Mouse (Mus musculus) thymus, postnatal 10 days (tissue): ENCODE results near the gene H2-Eb2.

ENCODE experiments used
- DNase-seq, 2 experiments: peaks; one replicate each; pipeline ENCODE4 v3.0.0; 2021; ENCODE audit warnings: low spot score in 2 of 2

Gene H2-Eb2

DNA sequence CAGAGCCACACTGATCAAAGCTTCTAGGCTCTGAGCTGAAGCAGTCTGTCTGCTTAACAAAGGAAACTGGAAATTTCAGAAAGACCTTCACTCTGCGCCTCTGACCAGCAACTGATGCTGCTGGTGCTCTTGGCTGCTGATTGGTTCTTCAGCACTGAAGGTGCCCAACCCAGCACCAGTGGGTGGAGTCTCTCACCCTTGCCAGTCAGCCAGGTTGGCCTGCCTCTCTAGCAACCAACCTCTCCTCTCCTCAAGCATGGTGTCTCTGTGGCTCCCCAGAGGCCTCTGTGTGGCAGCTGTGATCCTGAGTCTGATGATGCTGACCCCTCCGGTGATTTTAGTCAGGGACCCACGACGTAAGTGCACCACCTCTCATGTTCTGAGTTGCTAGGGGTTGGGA is at the start of gene H2-Eb2:
Gene H2-Eb2 (plus strand): TSS at position 230 of the 400 bp plus-strand sequence.
- peak in 1 of 2 experiments; percentile 25 for DNase-seq

DNA sequence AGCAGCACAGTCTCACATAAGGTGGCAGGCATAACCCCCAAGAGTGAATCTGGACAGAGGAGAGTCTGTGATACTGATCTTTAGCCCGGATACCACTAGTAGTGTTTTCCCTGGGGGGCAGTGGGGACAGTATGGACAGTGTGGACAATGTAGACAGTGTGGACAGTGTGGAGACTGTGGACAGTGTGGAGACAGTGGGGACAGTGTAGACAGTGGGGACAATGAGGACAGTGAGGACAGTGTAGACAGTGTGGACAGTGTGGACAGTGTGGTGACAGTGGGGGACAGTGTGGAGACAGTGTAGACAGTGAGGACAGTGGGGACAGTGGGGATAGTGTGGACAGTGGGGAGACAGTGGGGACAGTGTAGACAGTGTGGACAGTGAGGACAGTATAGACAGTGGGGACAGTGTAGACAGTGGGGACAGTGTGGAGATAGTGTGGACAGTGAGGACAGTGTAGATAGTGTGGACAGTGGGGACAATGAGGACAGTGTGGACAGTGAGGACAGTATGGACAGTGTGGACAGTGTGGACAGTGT is 44.9 kb upstream of the H2-Eb2 start:
- DNase-seq: no peak

DNA sequence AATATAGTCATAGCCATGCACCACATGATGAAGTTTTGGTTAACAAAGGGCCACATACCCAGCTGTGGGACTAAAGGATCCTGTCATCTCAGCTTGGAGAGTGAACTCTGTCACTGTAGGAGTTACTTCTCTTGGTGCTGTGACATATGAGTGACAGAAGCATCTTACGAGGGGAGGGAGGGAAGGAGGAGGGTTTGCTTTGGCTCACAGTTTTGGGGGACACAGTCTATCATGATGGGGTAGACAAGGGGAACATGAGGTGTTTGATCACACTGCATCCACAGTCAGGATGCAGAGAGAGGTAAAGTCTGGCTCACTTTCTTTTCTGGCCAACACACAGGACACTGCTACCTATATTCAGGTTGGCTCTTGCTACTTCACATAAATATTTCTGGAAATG is 43.6 kb upstream of the H2-Eb2 start:
- DNase-seq: no peak

DNA sequence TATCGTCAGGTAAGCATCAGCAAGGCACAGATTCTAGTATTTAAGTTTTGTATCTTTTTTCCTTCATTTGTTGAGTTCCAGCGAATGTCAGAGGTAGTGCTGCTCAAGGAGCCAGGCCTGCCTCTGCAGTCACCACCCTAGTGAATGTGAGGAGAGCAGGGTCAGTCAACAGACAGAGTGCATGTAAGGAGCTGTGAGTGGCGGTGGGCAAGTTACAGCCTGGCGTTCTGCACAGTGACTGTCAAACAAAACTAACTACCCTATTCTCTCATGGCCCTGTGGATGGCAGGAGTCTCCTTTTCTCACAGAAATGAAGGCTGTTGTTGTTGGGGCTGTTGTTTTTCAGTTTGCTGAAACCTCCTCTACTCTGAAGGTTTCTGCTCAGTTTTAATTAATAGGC is 40.1 kb upstream of the H2-Eb2 start:
- DNase-seq: no peak

DNA sequence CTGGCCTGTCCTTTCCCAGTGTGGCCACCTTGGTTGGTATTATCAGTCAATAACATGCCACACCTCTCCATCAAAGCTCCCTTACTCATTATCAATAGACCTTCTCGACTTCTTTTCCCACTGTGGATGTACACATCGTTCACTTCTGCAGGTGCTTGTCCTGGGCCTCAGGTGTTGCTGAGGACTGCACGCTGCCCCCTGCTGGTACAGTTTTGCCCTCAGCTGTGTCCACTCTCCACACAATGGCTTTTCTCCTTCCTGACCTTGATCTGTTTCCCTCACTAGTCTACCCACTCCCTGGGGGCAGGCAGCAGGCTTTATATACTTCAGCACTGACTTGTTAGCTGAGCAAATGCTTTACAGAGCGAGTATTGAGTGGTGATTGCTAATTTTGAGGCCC is 39.6 kb upstream of the H2-Eb2 start:
- DNase-seq: peak in 1 of 2 experiments; percentile 59

DNA sequence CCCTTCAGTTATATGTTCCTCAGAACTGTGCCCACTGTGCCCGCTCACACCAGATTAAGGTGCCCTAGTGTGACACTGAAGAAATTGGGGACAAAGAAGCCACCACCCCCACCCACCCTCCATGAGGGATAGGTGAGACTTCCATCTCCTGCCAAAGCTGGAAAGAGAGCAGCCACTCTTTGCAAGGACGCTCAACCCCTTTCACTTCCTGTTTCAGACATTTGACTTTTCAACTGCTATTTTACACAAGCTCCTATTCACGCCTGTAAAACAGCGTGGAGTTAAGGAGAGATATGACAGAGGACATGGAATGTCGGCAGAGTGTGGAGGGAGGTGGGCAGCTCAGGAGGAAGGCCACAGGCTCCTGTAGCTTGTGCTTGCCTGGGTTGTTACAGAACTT is 39.0 kb upstream of the H2-Eb2 start:
- DNase-seq: no peak

DNA sequence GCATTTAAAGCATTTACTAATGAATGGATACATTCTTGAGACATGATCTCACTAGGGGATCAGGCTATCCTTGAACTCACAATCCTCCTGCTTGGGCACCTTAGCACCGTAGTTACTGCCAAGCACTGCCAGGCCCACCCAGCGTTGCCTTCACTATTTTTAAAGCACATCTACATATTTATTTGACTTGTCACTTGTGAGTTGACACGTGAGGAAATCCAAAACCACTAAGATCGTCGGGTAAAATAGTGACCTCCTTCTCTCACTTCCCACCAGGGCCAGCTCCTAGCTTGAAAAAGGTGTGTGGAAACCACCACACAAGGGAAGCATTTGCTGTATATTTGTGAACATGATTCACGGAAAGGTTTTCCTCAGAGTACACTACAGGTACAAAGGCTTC is 38.5 kb upstream of the H2-Eb2 start:
- no peak for DNase-seq

DNA sequence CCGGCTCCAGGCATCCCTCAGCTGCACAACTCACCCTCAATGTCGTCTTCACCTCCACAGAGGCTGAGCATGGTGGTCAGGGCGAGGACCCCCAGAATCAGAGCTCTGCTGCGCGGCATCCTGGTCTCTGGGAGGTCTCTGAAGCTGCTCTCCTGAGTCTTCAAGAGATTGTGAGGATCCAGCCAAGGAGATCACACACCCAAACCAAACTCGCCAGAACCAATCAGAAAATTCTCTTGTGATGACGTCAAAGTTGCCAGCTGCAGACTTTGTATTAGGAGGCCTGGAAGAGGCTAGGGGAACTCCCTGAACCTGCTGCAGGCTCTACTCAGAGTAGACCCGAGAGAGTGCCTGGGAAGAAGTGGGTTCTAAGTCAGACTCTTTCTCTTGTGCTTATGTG is 37.8 kb upstream of the H2-Eb2 start, which contains the start of gene H2-Aa:
Gene H2-Aa (minus strand): TSS at position 176 of the 400 bp plus-strand sequence.
- DNase-seq: peak; percentile 66 to 81

DNA sequence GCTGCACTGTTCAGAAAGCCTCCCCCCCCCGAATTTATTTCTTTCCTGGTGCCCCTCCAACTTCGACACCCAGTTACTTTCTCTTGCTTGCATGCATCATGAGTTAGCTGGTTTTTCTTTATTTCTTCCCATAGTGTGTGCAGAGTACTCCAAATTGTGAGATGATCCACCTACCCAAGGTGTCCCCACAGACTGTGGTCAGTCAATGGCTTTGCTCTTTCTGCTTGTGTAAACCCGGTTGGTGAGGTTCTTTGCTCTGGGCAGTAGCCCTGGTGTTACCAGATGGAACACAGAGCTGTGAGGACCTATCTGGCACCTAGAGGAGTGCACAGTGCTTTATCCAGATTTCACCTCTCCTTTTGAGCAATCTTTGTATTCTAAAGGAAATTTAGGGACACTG is 37.3 kb upstream of the H2-Eb2 start:
- no peak for DNase-seq

DNA sequence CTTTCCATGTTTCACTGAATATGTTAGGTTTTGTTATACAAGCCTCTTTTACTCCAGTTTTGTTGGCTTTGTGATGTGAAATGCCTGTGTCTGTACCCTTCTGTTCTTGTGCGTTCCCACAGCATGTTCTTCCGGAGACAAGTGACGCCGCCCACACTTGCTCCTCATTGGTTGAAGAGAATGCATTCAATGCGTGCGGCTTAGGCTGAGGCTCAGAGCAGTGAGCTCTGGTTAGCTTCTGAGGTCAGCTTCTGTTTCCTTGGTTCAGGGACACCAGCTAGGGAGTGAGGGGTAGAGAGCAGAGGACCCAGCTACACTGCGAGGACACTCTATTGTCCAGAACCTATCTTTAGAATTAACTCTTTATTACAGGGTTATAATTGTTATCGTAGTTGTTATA is 33.9 kb upstream of the H2-Eb2 start:
- DNase-seq: peak; percentile 60 to 76

DNA sequence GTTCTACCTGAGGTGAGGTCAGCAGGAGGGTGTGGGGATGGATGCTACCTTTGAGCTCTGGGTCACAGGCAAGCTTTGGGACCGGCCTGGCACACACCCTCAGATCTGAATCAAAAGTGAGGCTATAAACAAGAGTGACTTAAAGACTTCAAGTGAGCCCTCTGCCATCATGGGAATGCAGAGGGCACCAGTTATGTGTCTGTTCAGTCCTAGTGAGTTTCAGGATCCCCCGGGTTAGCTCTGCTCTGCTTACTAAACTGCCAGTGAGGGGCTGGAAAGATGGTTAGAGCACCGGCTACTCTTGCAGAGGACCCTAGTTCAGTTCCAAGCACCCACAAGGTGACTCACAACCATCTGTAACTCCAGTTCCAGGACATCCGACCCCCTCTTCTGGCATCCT is 32.9 kb upstream of the H2-Eb2 start:
- DNase-seq: no peak

DNA sequence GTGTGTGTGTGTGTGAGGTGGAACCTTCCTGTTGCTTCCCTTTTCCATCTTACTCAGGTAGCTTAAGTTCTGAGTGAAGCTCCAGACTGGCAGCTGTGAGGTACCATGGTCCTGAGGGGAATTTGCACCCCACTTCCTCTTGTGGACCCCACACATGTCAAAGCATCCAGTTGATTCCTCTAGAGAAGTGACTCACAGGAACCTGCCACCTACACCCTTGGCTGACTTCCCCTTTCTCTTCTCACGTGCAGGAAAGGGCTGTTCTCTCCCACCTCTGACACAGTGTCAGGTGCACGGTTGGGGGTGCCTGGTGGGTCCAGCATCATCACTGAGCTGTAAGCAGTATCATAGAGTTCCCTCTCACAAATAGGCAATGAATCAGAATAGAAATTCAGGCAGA is 31.9 kb upstream of the H2-Eb2 start:
- DNase-seq: no peak

DNA sequence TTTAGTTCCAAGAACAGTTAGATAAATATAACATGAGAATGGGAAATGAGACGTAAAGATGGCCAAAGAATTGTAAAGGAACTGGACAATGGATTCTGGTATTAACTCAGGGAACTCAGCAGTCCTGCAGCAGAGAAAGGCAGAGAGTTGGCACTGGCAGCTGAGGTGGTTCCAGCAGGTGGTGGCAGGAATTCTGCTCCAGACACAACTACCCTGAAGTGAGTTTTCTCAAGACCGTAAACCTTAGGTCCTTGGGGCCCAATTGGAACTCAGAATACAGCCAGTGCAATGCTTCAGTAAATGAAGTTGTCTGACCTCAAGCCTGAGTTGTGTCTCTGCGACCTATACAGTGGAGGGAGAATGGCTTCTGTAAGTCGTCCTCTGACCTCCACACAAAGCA is 31.2 kb upstream of the H2-Eb2 start:
- DNase-seq: no peak

DNA sequence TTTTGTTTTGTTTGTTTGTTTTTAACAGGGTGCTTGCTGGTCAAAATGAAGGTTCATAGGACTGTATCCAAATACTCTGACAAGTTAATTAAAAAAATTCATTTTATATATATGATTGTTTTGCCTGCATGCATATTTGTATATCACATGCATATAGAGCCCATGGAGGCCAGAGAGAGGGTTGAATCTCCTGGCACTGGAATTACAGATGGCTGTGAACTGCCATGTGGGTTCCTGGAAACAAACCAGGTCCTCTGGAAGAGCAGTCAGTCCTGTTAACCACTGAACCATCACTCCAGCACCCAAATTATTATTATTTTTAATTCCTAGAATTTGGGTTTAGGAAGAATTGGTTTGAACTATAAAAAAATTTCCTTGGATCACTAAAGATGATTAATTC is 30.2 kb upstream of the H2-Eb2 start:
- DNase-seq: no peak

DNA sequence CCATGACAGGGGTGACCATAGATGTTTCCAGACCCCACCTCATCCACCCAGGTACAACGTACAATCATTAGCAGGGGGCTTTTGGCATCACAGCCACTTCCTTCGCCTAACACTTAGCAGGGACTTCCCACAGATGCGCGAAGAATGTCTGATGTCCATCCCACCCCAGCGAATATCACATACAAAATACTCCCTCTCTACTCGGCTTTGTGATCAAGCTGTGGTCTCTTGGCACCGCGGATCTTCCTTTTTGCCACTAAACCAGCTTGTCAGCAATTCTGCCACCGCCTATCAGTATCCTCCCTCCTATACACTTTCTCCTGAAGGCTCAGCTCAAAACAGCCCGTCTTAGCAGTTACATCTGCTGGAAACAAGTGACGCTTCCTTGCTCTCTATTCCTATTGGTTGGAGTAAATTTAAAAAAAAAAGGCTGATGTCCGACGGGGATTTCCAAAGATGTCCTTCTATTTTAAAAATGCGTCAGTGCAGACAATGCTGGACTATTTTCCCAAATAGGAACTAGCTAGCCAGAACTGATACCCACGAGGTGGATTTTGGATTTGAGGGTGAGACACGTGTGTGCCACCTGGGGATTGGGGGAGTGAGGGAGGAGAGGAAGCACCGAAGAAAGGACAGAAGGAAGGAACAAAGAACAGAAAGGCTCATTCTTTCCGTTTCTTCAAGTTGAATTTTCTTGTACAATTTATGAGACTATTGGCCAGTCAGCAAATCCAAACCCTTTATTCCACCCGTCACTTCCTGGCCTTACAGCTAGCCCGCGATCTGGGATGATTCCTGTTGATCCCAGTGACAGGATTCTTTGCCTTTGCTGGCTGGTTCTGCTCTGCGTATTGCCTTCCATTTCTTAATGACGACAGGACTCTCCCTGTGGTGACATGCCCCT is 29.3 kb upstream of the H2-Eb2 start:
- peak in 1 of 2 experiments; percentile 61 for DNase-seq

DNA sequence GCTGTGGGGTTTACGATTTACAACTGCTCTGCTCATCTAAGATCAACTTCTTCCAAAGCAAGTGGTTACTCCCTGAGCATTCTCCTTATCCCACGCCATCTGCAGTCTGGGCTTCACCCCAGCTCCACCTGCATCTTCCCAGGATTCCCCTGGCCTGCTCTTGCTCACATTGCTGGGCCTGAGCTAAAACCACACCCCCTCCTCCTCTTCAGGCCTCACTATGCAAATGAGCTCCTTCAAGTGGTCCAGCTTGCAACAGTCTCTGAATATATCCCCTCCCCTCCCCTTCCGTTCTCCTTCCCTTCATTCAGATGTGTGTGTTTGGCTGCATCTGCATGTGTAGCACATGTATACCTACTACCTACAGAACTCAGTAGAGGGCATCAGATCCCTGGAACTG is 26.1 kb upstream of the H2-Eb2 start:
- no peak for DNase-seq

DNA sequence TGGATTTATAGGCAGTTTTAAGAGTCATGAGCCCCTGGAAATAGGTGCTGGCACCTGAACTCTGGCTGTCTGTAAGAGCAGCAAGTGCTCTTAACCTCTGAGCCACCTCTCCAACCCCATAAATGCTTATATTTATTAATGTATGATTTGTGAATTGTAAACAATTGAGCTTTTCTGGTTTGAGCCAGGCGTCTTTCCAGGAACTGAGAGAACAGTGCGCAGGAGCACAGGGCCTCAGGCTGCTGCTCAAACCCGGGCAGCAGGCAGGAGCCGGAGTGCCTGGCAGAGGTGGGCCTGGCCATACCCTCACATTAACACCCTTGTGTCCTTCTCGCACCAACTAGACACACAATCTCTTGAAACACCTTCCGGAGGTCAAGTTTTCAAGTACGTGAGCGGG is 25.4 kb upstream of the H2-Eb2 start:
- DNase-seq: no peak

DNA sequence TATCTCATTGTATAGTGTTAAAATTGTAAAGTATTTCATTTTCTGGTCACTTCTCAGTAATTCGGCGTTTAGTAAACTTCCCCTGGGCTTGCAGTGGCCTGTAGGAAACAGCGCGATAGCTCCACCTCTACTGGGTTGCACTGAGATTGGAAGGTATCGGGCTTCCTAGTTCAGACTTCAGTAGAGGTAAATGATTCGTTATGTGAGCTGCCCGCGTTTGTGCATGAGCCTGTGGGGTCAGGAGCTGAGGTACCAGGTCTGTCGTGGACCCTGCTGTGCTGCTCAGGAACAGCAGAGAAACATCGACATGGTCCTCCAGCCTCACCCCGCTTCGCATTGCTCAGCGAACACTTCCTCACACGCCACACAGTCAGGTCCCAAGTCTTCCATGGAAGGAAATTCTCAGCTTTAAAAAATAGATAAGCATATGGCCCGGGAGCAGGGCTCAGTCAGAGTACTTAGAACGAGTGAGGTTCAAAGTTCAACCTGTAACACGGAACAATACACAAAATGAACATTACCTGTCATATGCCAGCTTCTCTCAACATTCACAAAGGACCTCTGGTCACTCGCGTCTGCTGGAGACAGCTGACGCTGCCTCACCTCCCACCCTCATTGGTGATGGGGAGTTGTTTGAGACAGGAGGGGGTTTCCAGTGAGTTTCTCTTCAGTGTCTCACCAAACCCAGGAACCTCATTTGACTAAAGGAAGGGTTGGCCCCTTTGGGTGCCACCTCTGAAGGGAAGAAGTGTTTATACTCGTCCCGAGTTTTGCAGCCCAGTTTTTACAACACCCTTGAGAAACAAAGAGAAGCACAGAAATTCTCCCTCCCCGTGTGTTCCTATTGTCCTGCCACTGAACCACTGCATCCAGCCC is 24.5 kb upstream of the H2-Eb2 start:
- no peak for DNase-seq

DNA sequence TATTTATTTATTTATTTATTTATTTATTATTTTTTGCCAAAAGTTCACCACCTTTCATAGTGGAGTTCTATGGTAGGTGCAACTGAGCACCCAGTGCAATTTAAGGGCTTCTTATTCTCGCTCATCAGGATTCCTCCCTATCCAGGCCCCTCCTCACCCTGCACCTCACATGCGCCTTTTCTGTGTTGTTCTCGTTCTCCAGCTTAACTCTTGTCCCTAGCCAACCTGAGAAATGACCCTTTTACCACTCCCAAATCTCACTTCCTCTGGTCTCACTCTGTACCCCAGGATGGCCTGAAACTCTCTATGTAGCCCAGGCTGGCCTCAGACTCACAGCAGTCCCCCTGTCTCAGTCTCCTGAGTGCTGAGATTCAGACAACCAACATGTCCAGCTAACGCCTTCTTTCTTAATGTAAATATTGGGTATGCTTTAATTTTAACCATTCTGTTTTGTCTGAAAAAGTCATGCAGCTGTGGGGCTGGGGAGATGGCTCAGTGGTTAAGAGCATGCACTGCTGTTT is 23.7 kb upstream of the H2-Eb2 start:
- DNase-seq: no peak

DNA sequence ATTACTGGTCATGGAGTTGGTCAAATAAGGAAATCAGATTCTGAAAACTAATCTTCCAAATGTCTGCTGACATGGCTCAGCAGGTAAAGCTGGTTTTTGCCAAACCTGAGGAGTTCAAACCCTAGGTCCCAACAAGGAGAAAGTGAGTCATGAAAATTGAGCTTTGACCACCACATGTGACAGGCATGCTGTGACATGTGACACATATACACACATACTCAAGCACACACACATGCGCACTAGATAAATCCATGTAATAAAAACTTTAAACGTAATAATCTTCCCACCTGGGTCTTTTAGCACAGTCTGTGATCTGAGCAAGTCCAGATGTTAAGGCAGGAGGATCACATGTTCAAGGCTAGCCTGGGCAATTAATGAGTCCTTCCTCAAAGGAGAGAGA is 21.7 kb upstream of the H2-Eb2 start:
- DNase-seq: no peak

DNA sequence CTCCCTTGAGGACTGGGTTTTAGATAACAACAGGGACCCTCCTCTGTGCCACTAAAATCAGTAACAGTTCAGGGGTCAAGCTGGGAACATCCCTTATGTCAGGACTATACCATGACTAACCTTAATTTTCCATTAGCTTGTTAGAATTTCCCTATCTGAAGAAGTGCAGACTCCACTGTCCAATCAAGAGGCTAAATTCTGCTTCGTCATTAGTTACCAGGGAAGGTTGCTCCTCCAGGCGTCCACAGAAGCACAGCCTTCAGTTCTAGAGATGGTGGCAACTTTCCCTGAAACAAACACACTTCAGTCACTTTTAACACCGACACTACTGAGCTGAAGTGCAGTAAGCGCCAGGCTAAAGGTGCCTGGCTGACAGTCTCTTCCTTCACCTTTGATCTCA is 20.7 kb upstream of the H2-Eb2 start:
- DNase-seq: peak in 1 of 2 experiments; percentile 71

DNA sequence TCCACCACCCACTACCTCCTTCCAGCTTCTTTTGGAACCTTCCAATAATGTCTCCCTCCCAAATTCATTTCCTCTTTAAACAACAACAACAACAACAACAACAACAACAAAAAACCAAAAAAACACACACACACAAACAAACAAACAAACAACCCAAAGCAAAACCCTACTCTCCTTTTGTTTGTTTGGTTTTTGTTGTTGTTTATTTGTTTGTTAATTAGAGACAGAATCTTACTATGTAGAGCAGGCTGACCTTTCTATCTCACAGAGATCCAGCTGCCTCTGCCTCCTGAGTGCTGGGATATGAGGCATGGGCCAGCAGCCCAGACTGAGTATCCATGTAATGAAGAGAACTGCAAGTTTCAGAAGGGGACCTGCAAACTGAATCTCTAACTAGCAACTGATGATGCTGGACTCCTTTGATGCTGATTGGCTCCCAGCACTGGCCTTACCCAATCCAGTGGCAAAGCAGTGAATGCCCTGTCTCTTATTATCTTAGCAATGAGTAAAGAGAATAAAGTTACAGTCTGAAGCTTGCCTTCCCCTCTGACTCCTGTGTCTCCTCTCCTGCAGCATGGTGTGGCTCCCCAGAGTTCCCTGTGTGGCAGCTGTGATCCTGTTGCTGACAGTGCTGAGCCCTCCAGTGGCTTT is 20.0 kb upstream of the H2-Eb2 start, which contains the start of gene H2-Eb1:
Gene H2-Eb1 (plus strand): TSS at position 488 of the 651 bp plus-strand sequence.
- DNase-seq: peak; percentile 78 to 86
